Mouse (Mus musculus) testis, postnatal 10 days (tissue): ENCODE results near the gene Snx29.

Source experiments
- DNase-seq: peaks from one replicate; pipeline ENCODE4 v3.0.0; 2021; ENCODE audit warnings: low spot score

Snx29 gene

DNA sequence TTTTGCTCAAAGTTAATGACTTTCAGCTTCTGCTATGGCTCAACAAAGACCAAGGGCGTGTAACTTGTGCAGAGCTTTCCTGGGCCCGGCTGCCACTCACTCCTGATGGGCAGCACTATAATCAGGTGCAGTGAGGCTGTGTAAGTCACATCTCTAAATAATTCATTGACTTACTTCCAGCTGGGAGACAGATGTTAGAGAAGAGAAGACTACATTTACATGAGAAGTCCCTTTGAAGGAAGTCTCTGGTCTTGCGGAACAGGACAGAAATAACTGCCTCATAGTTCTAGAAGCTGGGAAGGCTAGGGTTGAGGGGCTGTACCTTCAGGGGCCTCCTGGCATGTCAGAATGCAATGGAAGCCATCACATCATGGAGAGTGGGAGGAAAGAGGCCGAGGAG, 127.9 kb downstream of the Snx29 start:
- DNase-seq = no peak

DNA sequence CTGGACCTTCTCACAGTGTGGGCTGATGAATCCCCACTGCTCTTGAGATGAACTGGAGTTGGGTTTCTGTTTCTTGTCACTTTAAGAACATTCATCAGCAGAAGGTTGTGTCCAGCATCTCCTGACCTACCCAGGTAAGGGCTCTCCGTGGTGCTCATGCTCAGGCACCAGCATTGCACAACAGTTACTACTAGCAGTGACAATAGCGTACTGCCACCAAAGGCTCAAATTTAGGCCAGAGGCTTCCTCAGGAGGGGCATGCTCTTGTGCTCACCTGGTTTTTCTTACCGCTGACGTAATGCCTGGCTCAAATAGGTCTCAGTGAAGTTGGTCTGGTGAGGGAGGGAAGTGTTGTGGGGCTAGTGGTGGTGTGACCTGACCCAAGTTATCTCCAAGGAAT, 132.2 kb downstream of the Snx29 start:
- no peak for DNase-seq

DNA sequence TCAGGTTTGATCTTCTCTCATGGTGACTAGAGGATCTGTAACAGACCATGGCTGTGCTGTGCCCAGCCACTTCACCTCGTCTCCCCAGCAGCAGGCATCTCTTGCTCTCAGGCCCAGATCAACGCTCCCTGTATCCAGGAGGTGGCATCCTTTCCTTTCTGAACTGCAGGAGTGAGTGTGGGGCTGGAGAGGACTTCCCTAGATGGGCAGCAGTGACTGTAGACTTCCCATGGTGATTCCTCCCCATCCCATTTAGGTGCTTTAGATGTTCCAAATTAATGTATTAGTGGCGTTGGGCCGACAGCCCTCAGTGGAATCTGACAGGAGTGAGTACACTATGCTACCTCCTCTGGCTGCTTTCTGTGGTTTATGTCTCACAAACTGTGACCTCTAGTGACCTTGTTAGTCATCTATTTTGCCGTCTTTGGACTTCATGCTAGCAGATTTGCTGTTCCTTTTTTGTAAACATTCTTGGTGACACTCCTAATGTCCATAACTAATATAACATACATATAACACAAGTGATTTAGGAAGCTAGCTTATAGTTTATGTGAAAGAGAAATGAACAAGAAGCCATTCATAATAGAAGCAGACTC, 132.9 kb downstream of the Snx29 start:
- DNase-seq = no peak

DNA sequence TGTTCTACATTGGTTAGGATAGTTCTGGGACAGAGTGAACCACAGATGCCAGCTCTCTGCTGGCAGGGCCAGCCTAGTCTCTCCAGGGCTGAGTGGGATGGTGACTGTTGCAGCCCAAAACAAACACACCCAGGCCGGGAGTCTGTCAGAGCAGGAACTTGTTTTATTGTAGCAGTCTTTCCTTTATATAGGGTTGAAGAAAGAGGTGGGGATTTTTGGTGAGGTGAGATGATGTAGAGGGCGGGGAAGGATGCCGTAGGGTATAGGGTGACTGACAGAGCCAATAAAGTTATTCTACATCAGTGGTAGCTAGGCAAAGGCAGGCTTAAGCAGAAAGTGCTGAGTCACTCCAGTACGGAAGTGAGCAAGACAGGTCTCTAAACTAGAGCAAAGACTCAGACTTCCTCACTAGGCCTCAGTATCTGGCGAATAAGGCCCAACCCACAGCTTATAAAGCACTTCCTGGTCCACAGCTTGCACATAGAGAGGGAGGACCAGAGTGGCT, 133.5 kb downstream of the Snx29 start:
- DNase-seq = no peak

DNA sequence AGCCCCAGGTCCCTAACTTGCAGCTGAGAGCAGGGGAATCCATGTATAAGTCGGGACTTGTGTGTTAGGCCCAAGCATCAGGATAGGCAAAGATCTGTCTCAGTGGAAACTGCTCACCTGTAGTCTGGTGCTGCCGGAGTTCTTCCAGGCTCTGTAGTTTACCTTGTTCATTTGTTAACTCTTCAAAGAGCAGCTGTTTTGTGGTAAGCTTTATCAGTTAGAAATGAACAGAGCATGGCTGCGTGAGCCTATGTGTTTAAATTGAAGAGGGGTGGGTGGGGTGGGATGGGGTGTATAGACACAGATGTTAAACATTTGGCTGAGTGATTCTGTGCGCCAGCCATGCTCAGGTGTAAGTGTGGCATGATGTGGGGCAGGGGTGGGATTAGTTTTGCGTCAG, 134.4 kb downstream of the Snx29 start:
- DNase-seq = no peak

DNA sequence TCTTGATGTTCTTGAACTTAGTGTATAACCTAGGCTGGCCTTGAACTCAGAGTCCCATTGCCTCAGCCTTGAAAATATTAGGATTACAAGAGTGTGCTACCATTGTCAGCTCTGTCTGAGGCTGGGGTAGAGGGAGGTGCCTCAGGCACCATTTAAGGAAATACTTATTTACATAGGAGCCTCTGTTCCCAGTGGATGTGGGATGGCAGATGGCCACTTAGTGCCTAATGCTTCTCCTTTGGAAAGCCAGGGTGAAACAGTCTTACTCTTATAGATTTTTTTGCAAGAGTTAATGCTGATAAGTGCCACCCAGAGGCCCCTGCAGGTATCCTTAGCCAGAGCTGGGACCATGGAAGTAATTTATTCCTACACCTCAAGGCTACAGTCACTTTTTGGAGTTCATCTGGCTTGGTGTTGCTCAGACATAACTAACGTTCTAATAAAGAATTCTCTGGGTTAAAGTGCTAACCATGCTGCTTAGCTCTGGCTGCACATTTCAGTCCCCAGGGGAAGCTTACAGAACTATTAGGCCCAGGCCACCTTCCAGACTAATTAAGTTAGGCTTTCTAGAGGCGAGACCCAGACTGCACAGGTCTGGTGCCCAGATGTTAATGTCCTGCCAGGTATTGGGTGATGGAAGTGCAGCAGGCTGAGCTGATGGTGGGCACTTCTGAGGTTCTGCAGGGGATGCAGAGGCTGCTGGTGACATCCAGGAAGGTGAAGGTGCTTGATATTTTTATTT, 135.1 kb downstream of the Snx29 start:
- DNase-seq = no peak

DNA sequence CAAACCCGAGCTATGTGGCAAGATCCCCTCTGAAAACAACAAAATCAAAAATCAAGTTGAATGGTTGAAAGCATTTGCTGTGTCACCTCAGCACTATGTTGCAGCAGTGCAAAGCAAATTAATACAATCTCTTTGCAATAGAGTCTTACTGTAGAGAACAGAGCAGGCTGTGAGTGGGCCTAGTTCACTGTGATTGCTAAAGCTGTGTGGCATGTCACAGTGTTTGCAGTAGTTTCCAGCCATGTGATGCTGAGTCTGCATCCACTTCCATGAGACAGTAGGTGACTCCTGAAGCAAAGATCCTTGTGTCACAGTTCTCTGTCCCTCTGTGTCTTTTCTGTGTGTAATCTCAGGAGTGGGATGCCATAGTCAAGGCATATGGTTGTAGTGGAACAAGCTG, 137.5 kb downstream of the Snx29 start:
- DNase-seq = no peak

DNA sequence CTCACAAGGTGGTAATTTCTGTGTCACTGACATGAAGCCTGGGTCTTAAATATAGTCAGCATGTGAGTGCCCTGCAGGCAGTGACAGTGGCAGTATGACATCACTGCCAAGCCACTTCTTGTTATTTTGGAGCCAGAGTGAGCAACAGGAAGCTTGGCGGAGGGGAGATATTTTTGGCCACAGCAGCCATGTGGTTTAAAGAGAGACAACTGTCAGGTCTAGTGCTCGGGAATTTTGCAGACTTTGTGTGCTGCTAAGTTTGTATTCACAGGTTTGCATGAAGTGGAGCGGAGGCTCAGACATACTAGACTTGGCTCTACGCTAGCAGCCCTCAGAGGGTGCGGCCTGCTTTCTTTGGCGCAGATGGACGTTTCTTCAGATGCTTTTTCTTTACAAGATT, 138.9 kb downstream of the Snx29 start:
- no peak for DNase-seq

DNA sequence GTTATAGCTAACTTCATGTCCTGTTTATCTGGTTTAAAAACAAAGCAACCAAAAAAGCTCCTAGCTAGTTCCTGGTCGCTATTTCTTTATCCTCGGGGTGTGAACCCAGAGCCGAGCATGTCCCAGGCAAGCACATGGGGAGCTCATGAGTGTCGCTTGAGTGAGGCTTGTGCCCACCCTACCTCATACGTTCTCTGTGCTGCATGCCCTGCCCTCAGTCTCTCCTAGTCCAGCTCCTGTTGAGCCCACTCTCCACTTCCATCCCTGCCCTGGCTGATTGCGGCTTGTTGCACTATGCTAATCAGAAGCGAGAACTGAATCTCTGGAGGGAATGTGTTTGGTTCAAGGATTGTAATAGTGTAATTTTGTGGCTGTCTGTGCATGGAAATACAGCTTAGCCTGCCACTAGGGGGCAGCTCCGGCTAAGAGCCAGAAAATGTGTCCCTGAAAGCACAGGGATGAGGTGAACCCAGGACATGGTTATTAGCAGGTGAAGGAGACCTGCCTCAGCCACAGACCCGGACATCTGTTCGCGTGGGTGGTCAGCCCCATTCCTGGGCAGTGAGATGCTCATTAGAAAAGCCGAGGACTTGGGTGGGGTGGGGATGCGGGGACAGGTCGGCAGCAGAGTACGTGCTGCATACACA, 145.9 kb downstream of the Snx29 start:
- peak; percentile 85 for DNase-seq

DNA sequence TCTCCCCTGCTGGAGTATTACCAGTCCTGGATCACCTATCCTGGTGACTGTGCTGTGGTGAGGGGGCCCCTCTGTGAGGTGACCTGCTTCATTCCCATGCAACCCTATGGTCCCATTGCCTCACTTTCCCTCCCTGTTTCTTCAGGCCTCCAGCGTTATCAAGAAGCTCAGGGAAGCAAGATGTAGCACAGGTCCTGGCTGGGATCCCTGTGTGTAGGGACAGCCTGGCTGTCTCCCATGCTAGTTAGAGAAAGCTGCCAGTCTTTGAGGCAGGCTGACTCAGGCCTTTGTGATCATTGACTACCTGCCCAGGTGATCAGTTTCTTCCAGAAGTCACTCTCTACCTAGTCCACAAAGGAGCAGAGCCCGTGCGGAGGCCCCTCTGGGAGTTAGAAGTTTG, 146.8 kb downstream of the Snx29 start:
- DNase-seq = no peak

DNA sequence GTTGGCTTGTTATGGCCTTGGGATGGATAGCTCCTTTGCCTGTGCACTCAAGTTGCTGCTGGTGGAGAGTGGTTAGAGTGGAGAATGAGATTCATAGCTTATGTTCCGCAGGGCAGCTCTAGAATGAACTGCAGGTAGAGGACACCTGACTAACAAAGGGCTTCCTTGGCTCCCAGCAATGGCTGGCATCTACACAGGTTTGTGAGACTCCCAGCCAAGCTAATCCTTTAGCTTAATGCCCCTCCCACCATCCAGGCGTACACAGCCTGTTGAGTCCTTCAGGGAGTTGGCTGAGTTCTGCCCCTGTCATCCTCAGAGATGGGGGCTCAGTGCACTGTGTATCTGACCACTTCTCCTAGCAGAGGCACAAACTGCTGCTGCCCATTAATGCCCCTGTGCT, 148.5 kb downstream of the Snx29 start:
- DNase-seq = no peak

DNA sequence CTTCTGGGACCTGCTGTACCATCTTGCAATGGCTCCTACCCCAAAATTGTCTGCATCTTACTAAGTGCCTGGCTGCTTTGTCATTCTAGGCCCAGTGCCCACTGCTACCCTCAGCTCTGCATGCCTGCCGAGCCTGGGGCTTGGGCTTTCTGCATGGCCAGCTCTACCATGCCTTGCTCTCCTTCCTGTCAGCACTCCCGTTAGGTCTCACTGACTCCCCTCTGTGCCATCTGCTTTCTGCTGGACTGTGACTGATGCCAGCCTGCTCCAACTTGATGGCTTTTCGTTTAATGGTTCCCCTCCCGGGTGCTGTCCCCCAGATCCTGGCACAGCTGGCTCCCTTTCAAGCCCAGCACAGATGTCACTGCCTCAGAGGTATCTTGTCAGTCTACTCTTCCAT, 150.1 kb downstream of the Snx29 start:
- DNase-seq = no peak

DNA sequence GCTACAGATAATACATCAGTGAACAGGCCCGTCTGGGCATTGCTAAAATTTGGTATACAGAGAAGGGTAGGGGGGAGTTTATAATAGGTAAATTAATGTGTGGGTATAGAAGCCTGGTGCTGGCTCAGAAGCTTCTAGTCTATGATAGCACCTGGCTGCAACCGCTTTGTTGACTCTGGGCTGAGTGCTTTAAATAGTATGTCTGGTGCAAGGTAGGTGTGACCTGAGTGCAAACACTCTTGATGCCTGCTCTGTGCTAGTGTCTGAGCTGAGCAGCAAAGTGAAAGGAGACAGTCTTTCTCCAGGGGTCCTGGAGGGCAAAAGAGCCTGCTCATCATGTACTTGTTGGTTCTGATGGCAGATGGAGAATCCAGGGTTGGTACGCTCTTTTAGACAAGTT, 150.8 kb downstream of the Snx29 start:
- DNase-seq = no peak

DNA sequence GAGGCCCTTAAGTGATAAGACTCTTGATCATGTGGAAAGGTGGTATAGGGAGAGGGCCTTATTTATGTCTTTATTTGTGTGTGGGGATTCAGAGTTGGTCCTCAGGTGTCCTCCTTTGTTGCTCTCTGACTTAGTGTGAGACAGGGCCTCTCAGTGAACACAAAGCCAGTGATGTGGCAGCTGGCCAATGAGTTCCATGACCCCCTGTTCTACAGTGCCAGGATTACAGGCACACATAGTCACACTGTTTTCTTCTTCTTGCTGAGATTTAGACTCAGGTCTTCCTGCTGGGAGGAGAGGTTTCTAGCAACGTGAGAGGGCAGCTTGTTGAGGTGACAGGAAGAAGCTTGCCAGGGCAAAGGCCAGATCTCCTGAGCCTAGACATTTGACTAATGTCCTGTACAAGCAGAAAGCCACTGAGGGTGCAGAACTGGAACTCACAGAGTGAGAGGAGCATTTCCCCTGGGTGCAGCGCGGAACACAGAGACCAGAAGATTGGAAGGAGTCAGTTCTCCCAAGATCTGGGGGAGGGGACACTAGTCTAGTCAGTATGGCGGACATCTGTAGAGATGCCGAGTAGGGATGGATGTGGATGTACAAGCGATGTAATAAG, 151.3 kb downstream of the Snx29 start:
- no peak for DNase-seq

DNA sequence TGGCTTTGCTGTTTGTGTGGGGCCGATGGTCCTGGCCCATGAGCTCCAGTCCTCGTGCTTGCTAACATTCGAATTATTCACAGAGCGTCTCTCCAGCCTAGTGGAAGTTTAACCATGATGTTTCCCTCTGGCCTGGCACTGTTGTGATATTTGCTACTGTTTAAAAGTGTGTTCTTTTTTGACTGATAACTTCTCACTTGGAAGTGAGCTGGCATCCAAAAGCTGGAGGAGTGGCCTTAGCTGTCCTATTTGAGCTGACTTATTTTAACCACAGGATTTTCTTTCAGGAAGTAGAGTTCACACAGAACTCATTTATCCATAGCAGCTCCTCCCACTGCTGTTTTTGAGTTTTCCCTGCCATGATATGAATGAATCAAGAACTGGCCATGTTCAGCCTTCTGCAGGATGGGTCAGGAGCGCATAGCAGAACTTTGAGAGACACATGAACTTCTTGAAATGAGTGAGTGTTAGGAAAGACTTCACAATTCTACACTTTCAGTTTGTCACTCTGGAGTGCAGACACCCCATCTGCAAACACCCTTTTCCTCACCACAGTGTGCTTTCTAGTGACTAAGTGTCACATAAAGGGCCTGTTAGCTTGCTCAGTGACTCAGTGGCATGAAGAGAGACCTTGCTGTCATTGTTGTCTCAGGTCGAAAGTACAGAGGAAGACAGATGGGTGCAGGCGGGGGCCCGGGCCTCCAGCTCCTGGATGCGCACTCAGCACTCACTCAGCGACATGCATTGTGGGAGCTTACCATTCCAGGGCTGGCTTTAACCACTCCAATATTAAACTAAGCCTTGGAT, 152.6 kb downstream of the Snx29 start:
- DNase-seq = no peak

DNA sequence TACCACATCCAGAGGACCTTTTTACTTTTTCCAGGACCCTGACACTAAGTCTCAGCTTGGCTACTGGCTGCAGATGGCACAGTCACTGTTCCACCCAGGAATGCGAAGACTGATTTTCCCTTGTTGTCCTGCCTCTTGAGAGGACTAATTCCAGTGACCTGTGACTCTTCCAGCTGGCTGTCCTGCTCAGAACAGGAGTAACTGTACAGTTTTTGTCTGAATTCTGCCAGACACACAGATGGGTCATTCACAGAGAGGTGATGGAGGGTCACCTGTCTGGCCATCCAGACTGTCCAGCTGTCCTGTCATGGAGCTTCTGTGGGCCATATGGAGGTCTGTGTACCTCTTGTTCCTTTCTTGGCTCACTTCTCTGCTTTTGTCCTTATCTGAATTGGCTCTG, 153.6 kb downstream of the Snx29 start:
- DNase-seq = no peak

DNA sequence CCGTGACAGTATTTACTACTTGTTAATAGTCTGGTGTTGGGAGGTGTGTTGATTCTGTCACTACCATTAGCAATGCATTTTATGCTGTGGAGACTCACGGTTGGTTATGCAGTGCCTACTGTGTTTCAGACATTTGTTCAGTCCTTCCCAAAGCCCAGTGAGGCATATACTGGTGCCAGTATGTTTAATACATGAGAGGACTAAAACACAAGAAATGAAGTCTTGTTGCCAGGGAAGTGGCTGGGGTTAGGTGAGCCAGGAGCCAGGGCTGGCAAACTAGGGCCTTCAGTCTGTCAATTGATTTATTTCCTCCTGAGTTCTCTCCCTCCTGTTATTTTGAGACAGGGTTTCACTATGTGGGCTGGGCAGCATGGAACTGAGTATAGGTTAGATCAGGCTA, 154.3 kb downstream of the Snx29 start:
- DNase-seq = no peak

DNA sequence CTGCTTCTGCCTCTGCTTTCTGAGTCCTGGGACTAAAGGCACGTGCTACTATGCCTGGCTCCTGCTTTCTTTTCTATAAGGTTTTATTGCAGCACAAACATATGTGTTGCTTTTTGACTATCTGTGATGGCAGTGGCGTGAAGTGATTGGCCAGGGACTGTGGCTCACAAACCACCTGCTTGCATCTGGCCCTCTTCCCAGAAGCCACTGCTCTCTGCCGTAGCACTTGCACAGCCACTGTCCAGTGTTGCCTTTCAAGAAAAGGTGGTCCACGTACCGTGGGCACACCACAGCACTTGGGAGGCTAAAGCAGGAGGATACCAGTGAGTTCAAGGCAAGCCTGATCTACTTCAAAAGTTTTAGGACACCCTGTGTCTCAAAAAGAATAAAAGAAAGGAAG, 154.9 kb downstream of the Snx29 start:
- no peak for DNase-seq

DNA sequence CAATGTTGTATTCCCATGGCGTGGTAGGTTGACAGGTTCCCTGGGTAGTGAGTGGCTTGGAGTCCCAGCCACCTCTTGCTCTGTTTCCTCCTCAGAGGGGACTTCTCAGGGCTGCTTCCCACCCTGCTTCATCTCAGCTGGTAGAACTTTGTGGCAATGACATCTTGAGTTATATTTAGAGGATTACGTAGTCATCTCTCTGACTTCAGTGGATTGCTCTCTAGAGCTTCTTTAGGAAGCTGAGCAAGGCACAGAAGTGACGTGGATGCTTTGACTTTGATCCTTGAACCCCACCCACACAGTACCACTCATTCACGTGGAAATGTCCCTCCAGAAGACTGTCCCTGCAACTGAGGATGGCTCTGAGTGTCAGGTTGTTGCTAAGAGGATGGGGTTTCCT, 156.9 kb downstream of the Snx29 start:
- DNase-seq = no peak

DNA sequence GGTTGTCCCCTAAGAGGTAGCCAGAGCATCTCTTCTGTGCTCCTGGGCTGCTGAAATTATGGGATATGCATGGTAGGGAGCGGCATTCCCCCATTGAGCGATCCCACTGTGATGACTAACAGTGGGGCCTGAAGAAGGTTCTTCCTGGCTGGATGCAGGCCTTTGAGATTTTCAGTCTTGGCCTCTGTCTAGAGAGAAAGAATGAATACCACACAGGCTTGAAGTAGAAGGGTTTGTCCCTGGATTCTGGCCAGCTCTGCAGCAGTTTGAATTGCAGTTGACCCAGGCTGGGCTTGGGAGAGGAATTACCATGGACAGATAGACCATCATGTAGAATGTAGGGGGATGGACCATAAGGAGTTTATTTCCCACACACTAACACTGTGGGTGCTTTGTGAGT, 159.5 kb downstream of the Snx29 start:
- DNase-seq = no peak

DNA sequence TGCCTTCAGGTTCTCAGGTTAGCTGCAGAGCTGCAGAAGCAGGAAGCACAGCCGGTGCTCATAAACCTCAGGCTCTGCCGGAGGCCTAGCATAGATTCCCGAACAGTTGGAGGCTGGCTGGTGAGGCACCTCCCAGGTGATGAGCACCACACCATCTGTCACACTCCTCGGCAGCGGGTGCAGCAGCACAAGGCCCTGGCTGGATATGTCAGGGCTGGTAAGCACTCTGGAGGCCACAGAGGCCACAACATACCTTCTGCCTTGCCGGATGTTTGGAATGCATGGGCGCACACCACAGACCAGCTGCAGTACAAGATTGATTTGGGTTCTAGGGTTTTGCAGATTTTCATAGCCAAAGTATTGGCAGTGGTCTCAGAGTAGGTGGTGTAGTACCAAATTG, 172.2 kb downstream of the Snx29 start:
- DNase-seq = no peak

DNA sequence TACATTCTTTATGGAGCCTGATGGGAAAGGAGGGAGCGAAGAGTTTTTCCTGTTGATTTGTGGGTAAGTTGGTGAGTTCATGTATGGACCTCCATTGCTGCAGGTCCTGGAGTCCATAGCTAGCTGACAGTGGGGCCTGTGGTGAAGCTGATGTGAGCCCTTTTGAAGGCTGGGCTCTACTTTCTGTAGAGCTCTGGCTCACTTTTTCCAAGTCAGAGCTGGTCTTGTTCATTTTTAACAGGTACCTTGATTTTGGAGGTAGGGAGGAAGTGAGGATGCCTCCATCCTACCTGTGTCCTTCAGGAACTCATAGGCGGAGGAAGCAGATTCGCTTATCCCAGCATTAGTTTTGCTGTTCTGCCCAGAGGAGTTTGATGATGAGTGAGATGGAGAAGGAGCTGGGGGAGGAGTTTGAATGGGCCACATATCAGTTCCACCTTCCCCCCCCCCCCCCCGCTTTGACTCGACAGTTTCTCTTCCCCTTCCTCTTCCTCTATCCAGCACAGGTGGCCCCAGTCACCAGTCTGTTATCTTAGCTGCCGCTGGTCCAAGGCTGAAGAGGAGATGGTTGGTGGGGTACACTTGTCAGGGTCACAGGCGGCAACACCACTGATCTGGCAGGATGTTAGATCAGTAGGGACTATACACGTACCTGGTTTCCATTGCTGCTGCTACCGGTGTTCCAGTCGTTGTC, 173.4 kb downstream of the Snx29 start:
- DNase-seq = no peak
